Mouse (Mus musculus): ENCODE results near the gene Endou. TPM values are rescaled to one million over a fixed set of nuclear protein-coding genes. Genes with fewer than 3 reads are reported as not detected.

The Endou gene
- polyA plus RNA-seq, 1 experiment from 2014 or later = 0.20 TPM

- Histone ChIP-seq H3K27ac (ENCODE audit: low read length) (no peak overlapping the region), H3K27me3 (ENCODE audit: control insufficient read depth, insufficient read depth, low read length) (no peaks in the 10 kb centered on the region), H3K9me3 (ENCODE audit: control insufficient read depth, low read depth, low read length) (no peaks in the 10 kb centered on the region), H3K9ac (replicated peaks; ENCODE audit: low read depth, low read length) (no peak overlapping the region), H3K4me3 (ENCODE audit: low read depth, low read length) (no peak overlapping the region), H3K4me2 (replicated peaks; ENCODE audit: low read depth, low read length) (no peak overlapping the region), H3K4me1 (ENCODE audit: control insufficient read depth, insufficient read depth, low read length) (peaks cover 20% of the 10 kb centered on the region; the same call in 1 of the 2 replicates), H3K36me3 (ENCODE audit: control insufficient read depth, insufficient read depth, low read length) (no peaks in the 10 kb centered on the region)
- WGBS = 84% methylated on average over 2 of the region's 2 CpGs
- no peak for ATAC-seq (ENCODE audit: insufficient number of reproducible peaks, insufficient read depth, low FRiP score, low read depth)
These were observed 20.5 kb upstream of the Endou start for GRCm38 (mm10) chr15:97751676-97752075.

DNA sequence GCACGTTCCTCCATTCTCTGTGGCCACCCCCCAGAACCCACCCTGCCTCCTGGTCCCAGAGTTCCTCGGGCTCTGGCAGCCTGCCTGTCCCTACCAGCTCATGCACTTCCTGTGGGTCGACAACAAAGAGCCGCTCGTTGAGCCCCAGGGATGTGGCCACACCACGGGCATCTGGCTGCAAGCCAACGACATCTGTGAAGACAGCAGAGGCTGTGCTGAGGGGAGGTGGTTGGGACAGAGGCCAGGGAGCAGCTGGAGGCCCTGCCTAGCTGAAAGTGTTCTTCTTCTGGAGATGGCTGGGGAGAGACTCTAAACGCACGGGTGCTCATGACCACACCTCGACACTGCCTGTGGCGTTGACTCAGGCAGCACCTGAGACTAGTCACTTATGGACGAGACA is 19.6 kb upstream of the Endou start:
- 24% methylated on average over 12 of the region's 12 CpGs for WGBS
- no peak overlapping the region for H3K9ac ChIP-seq (replicated peaks; ENCODE audit: low read depth, low read length)
- H3K4me3 ChIP-seq (ENCODE audit: low read depth, low read length) = no peak overlapping the region
- no peaks in the 10 kb centered on the region for H3K9me3 ChIP-seq (ENCODE audit: control insufficient read depth, low read depth, low read length)
- no peak; the same call in 1 of the 2 replicates for ATAC-seq (ENCODE audit: insufficient number of reproducible peaks, insufficient read depth, low FRiP score, low read depth)
- H3K36me3 ChIP-seq (ENCODE audit: control insufficient read depth, insufficient read depth, low read length) = no peaks in the 10 kb centered on the region
- peak overlapping the region; percentile 22; the same call in 1 of the 2 replicates for H3K27ac ChIP-seq (ENCODE audit: low read length)
- H3K27me3 ChIP-seq (ENCODE audit: control insufficient read depth, insufficient read depth, low read length) = no peaks in the 10 kb centered on the region
- H3K4me2 ChIP-seq (replicated peaks; ENCODE audit: low read depth, low read length) = no peak overlapping the region
- H3K4me1 ChIP-seq (ENCODE audit: control insufficient read depth, insufficient read depth, low read length) = peaks cover 20% of the 10 kb centered on the region

- WGBS = 82% methylated on average over 13 of the region's 13 CpGs
- Histone ChIP-seq H3K27me3 (ENCODE audit: control insufficient read depth, insufficient read depth, low read length) (no peaks in the 10 kb centered on the region), H3K4me3 (ENCODE audit: low read depth, low read length) (no peak overlapping the region), H3K4me2 (replicated peaks; ENCODE audit: low read depth, low read length) (no peak overlapping the region), H3K36me3 (ENCODE audit: control insufficient read depth, insufficient read depth, low read length) (no peaks in the 10 kb centered on the region), H3K9me3 (ENCODE audit: control insufficient read depth, low read depth, low read length) (no peaks in the 10 kb centered on the region), H3K27ac (ENCODE audit: low read length) (0 out of 2 replicates have a peak overlapping the region, but pooled peaks have one; percentile 27), H3K9ac (replicated peaks; ENCODE audit: low read depth, low read length) (no peak overlapping the region), H3K4me1 (ENCODE audit: control insufficient read depth, insufficient read depth, low read length) (peaks cover 19% of the 10 kb centered on the region)
- ATAC-seq (ENCODE audit: insufficient number of reproducible peaks, insufficient read depth, low FRiP score, low read depth) = 0 out of 2 replicates have a peak, but pooled peaks have one; percentile 5
These were observed 18.7 kb upstream of the Endou start for GRCm38 (mm10) chr15:97749841-97750240.

DNA sequence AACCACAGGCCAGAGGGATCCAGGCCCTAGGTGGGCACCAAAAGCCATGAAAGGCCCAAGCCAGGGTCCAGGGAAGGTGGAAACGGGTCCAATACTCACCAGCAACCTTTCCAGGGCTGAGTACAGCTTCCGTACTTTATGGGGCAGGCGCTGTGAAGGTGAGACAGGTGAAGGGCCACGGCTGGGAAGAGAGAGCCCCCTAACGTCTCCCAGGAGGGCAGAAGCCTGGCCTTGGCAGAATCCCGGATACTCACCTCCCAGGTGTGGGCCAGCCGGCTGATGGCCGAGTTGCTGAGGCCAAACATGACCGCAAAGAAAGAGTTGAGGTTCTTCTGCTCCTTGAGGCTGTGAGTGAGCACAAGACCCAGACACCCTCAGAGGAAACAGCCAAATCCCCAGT is 18.3 kb upstream of the Endou start:
- H3K27ac ChIP-seq (ENCODE audit: low read length) = no peak overlapping the region
- peaks cover 18% of the 10 kb centered on the region for H3K4me1 ChIP-seq (ENCODE audit: control insufficient read depth, insufficient read depth, low read length)
- H3K9ac ChIP-seq (replicated peaks; ENCODE audit: low read depth, low read length) = no peak overlapping the region
- H3K36me3 ChIP-seq (ENCODE audit: control insufficient read depth, insufficient read depth, low read length) = no peaks in the 10 kb centered on the region
- no peaks in the 10 kb centered on the region for H3K27me3 ChIP-seq (ENCODE audit: control insufficient read depth, insufficient read depth, low read length)
- H3K9me3 ChIP-seq (ENCODE audit: control insufficient read depth, low read depth, low read length) = no peaks in the 10 kb centered on the region
- 92% methylated on average over 9 of the region's 9 CpGs for WGBS
- ATAC-seq (ENCODE audit: insufficient number of reproducible peaks, insufficient read depth, low FRiP score, low read depth) = no peak
- no peak overlapping the region for H3K4me3 ChIP-seq (ENCODE audit: low read depth, low read length)
- no peak overlapping the region for H3K4me2 ChIP-seq (replicated peaks; ENCODE audit: low read depth, low read length)

- no peaks in the 10 kb centered on the region for H3K36me3 ChIP-seq (ENCODE audit: control insufficient read depth, insufficient read depth, low read length)
- peaks cover 15% of the 10 kb centered on the region for H3K4me1 ChIP-seq (ENCODE audit: control insufficient read depth, insufficient read depth, low read length)
- H3K4me3 ChIP-seq (ENCODE audit: low read depth, low read length) = no peak overlapping the region
- no peak for ATAC-seq (ENCODE audit: insufficient number of reproducible peaks, insufficient read depth, low FRiP score, low read depth)
- no peaks in the 10 kb centered on the region for H3K9me3 ChIP-seq (ENCODE audit: control insufficient read depth, low read depth, low read length)
- no peaks in the 10 kb centered on the region for H3K27me3 ChIP-seq (ENCODE audit: control insufficient read depth, insufficient read depth, low read length)
- no peak overlapping the region for H3K27ac ChIP-seq (ENCODE audit: low read length)
- H3K4me2 ChIP-seq (replicated peaks; ENCODE audit: low read depth, low read length) = no peak overlapping the region
- H3K9ac ChIP-seq (replicated peaks; ENCODE audit: low read depth, low read length) = no peak overlapping the region
- 93% methylated on average over 4 of the region's 4 CpGs for WGBS
These were observed 17.8 kb upstream of the Endou start for GRCm38 (mm10) chr15:97748964-97749363.

GRCm38 (mm10) chr15:97748309-97748708 is 17.2 kb upstream of the Endou start:
- Histone ChIP-seq H3K9ac (replicated peaks; ENCODE audit: low read depth, low read length) (no peak overlapping the region), H3K36me3 (ENCODE audit: control insufficient read depth, insufficient read depth, low read length) (no peaks in the 10 kb centered on the region)
- ATAC-seq (ENCODE audit: insufficient number of reproducible peaks, insufficient read depth, low FRiP score, low read depth) = no peak

DNA sequence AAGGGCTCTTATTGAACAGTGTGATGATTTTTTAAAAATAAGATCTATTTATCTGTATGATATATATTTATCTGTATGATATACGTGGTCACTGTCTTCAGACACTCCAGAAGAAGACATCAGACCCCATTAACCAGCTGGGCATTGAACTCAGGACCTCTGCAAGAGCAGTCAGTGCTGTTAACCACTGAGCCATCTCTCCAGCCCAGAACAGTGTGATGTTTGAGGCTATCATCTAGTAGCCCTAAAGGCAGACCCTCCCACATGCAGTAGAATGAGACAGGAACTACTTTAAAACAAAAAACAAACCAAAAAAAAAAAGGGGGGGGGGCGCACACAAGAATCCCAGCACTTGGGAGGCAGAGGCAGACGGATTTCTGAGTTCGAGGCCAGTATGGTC is 16.3 kb upstream of the Endou start:
- Histone ChIP-seq H3K36me3 (ENCODE audit: control insufficient read depth, insufficient read depth, low read length) (no peaks in the 10 kb centered on the region), H3K27me3 (ENCODE audit: control insufficient read depth, insufficient read depth, low read length) (no peaks in the 10 kb centered on the region), H3K27ac (ENCODE audit: low read length) (no peak overlapping the region), H3K9ac (replicated peaks; ENCODE audit: low read depth, low read length) (no peak overlapping the region), H3K9me3 (ENCODE audit: control insufficient read depth, low read depth, low read length) (no peaks in the 10 kb centered on the region), H3K4me2 (replicated peaks; ENCODE audit: low read depth, low read length) (no peak overlapping the region), H3K4me3 (ENCODE audit: low read depth, low read length) (no peak overlapping the region), H3K4me1 (ENCODE audit: control insufficient read depth, insufficient read depth, low read length) (peaks cover 15% of the 10 kb centered on the region)
- no peak for ATAC-seq (ENCODE audit: insufficient number of reproducible peaks, insufficient read depth, low FRiP score, low read depth)
- 85% methylated on average over 4 of the region's 4 CpGs for WGBS

More at GRCm38 (mm10) chr15:97748309-97748708, 17.2 kb upstream of the Endou start:
- no peak overlapping the region for H3K27ac ChIP-seq (ENCODE audit: low read length)
- WGBS = 49% methylated on average over 10 of the region's 10 CpGs
- H3K9me3 ChIP-seq (ENCODE audit: control insufficient read depth, low read depth, low read length) = no peaks in the 10 kb centered on the region
- no peak overlapping the region for H3K4me3 ChIP-seq (ENCODE audit: low read depth, low read length)
- peaks cover 15% of the 10 kb centered on the region for H3K4me1 ChIP-seq (ENCODE audit: control insufficient read depth, insufficient read depth, low read length)
- no peaks in the 10 kb centered on the region for H3K27me3 ChIP-seq (ENCODE audit: control insufficient read depth, insufficient read depth, low read length)
- no peak overlapping the region for H3K4me2 ChIP-seq (replicated peaks; ENCODE audit: low read depth, low read length)

DNA sequence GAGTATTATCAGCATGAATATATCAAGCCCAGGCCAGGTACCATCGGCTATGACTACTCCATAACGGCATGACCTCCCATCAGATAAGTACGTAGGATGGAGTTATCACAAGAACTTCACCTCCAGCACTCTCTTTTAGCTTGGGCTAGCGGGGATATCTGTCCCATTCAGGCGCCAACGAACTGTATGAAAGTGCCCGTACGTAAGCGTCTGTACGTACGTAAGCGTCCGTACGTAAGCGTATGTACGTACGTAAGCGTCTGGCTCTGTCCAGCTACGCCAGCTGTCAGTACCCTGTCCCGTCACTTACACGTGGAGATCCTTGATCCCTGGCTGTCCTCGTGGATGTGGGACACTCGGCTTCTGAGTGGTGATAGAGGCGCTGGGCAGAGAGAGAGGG is 15.6 kb upstream of the Endou start:
- Histone ChIP-seq H3K9ac (replicated peaks; ENCODE audit: low read depth, low read length) (no peak overlapping the region), H3K4me1 (ENCODE audit: control insufficient read depth, insufficient read depth, low read length) (peaks cover 15% of the 10 kb centered on the region), H3K36me3 (ENCODE audit: control insufficient read depth, insufficient read depth, low read length) (no peaks in the 10 kb centered on the region), H3K27me3 (ENCODE audit: control insufficient read depth, insufficient read depth, low read length) (no peaks in the 10 kb centered on the region), H3K4me2 (replicated peaks; ENCODE audit: low read depth, low read length) (no peak overlapping the region), H3K9me3 (ENCODE audit: control insufficient read depth, low read depth, low read length) (no peaks in the 10 kb centered on the region), H3K27ac (ENCODE audit: low read length) (no peak overlapping the region), H3K4me3 (ENCODE audit: low read depth, low read length) (no peak overlapping the region)
- no peak for ATAC-seq (ENCODE audit: insufficient number of reproducible peaks, insufficient read depth, low FRiP score, low read depth)
- WGBS = 94% methylated on average over 24 of the region's 24 CpGs

- H3K9ac ChIP-seq (replicated peaks; ENCODE audit: low read depth, low read length) = no peak overlapping the region
- H3K4me1 ChIP-seq (ENCODE audit: control insufficient read depth, insufficient read depth, low read length) = peaks cover 15% of the 10 kb centered on the region
- H3K4me3 ChIP-seq (ENCODE audit: low read depth, low read length) = no peak overlapping the region
- no peak overlapping the region for H3K27ac ChIP-seq (ENCODE audit: low read length)
- no peaks in the 10 kb centered on the region for H3K36me3 ChIP-seq (ENCODE audit: control insufficient read depth, insufficient read depth, low read length)
- H3K27me3 ChIP-seq (ENCODE audit: control insufficient read depth, insufficient read depth, low read length) = no peaks in the 10 kb centered on the region
- 90% methylated on average over 10 of the region's 10 CpGs for WGBS
- ATAC-seq (ENCODE audit: insufficient number of reproducible peaks, insufficient read depth, low FRiP score, low read depth) = no peak
- no peak overlapping the region for H3K4me2 ChIP-seq (replicated peaks; ENCODE audit: low read depth, low read length)
- H3K9me3 ChIP-seq (ENCODE audit: control insufficient read depth, low read depth, low read length) = no peaks in the 10 kb centered on the region
These were observed 15.1 kb upstream of the Endou start for GRCm38 (mm10) chr15:97746278-97746677.
